Mouse (Mus musculus): ENCODE results near the gene Tlr4. TPM values are rescaled to one million over a fixed set of nuclear protein-coding genes. Genes with fewer than 3 reads are reported as not detected.

Gene Tlr4
- polyA plus RNA-seq (2012; ENCODE audit: insufficient read depth, insufficient read length, missing spikeins), result 6.2 and 7.6 TPM in 2 replicates

- H3K4me3 ChIP-seq (ENCODE audit: insufficient read depth, low read depth, low read length), result peak within 1 kb of the TSS; percentile 72
- H3K27ac ChIP-seq (replicated peaks; ENCODE audit: low read depth, low read length), result peak within 1 kb of the TSS; percentile 81
- H3K4me1 ChIP-seq (ENCODE audit: control insufficient read depth, insufficient read depth, insufficient read length, low read length), result no peaks in the 10 kb centered on the region; the same call in 1 of the 2 replicates
These were observed at the start of gene Tlr4 for GRCm38 (mm10) chr4:66827463-66828162. TSS of gene Tlr4 (plus strand) at chr4:66827584.

GRCm38 (mm10) chr4:66794283-66794682, 33.1 kb upstream of the Tlr4 start:
- H3K4me1 ChIP-seq (ENCODE audit: control insufficient read depth, insufficient read depth, insufficient read length, low read length), result no peaks in the 10 kb centered on the region
- no peak overlapping the region for H3K4me3 ChIP-seq (ENCODE audit: insufficient read depth, low read depth, low read length)
- no peak overlapping the region for H3K27ac ChIP-seq (replicated peaks; ENCODE audit: low read depth, low read length)

GRCm38 (mm10) chr4:66796683-66797082, 30.7 kb upstream of the Tlr4 start:
- no peak overlapping the region for H3K4me3 ChIP-seq (ENCODE audit: insufficient read depth, low read depth, low read length)
- H3K4me1 ChIP-seq (ENCODE audit: control insufficient read depth, insufficient read depth, insufficient read length, low read length), result no peaks in the 10 kb centered on the region
- no peak overlapping the region for H3K27ac ChIP-seq (replicated peaks; ENCODE audit: low read depth, low read length)

- Histone ChIP-seq H3K4me1 (ENCODE audit: control insufficient read depth, insufficient read depth, insufficient read length, low read length) (no peaks in the 10 kb centered on the region), H3K27ac (replicated peaks; ENCODE audit: low read depth, low read length) (no peak overlapping the region), H3K4me3 (ENCODE audit: insufficient read depth, low read depth, low read length) (no peak overlapping the region)
These were observed 22.7 kb upstream of the Tlr4 start for GRCm38 (mm10) chr4:66804552-66805301.

- H3K4me3 ChIP-seq (ENCODE audit: insufficient read depth, low read depth, low read length), result no peak overlapping the region
- H3K4me1 ChIP-seq (ENCODE audit: control insufficient read depth, insufficient read depth, insufficient read length, low read length), result no peaks in the 10 kb centered on the region
- no peak overlapping the region for H3K27ac ChIP-seq (replicated peaks; ENCODE audit: low read depth, low read length)
These were observed 21.6 kb upstream of the Tlr4 start for GRCm38 (mm10) chr4:66805747-66806146.

GRCm38 (mm10) chr4:66816364-66817026, 10.9 kb upstream of the Tlr4 start:
- no peak overlapping the region for H3K27ac ChIP-seq (replicated peaks; ENCODE audit: low read depth, low read length)
- H3K4me3 ChIP-seq (ENCODE audit: insufficient read depth, low read depth, low read length), result no peak overlapping the region
- no peaks in the 10 kb centered on the region for H3K4me1 ChIP-seq (ENCODE audit: control insufficient read depth, insufficient read depth, insufficient read length, low read length)

- Histone ChIP-seq H3K27ac (replicated peaks; ENCODE audit: low read depth, low read length) (no peak overlapping the region), H3K4me3 (ENCODE audit: insufficient read depth, low read depth, low read length) (no peak overlapping the region), H3K4me1 (ENCODE audit: control insufficient read depth, insufficient read depth, insufficient read length, low read length) (no peaks in the 10 kb centered on the region)
These were observed 6.2 kb upstream of the Tlr4 start for GRCm38 (mm10) chr4:66821171-66821570.

GRCm38 (mm10) chr4:66821764-66822163, 5.6 kb upstream of the Tlr4 start:
- Histone ChIP-seq H3K27ac (replicated peaks; ENCODE audit: low read depth, low read length) (no peak overlapping the region), H3K4me3 (ENCODE audit: insufficient read depth, low read depth, low read length) (no peak overlapping the region), H3K4me1 (ENCODE audit: control insufficient read depth, insufficient read depth, insufficient read length, low read length) (no peaks in the 10 kb centered on the region)

GRCm38 (mm10) chr4:66828163-66828668, 832 bp downstream of the Tlr4 start:
- Histone ChIP-seq H3K27ac (replicated peaks; ENCODE audit: low read depth, low read length) (peak overlapping the region; percentile 81), H3K4me3 (ENCODE audit: insufficient read depth, low read depth, low read length) (peak overlapping the region; percentile 72), H3K4me1 (ENCODE audit: control insufficient read depth, insufficient read depth, insufficient read length, low read length) (no peaks in the 10 kb centered on the region; the same call in 1 of the 2 replicates)

GRCm38 (mm10) chr4:66828686-66829085, 1.3 kb downstream of the Tlr4 start:
- H3K27ac ChIP-seq (replicated peaks; ENCODE audit: low read depth, low read length), result peak overlapping the region; percentile 70
- H3K4me3 ChIP-seq (ENCODE audit: insufficient read depth, low read depth, low read length), result peak overlapping the region; percentile 32
- H3K4me1 ChIP-seq (ENCODE audit: control insufficient read depth, insufficient read depth, insufficient read length, low read length), result no peaks in the 10 kb centered on the region; the same call in 1 of the 2 replicates

GRCm38 (mm10) chr4:66838071-66838470, 10.7 kb downstream of the Tlr4 start:
- no peaks in the 10 kb centered on the region for H3K4me1 ChIP-seq (ENCODE audit: control insufficient read depth, insufficient read depth, insufficient read length, low read length)
- no peak overlapping the region for H3K27ac ChIP-seq (replicated peaks; ENCODE audit: low read depth, low read length)
- H3K4me3 ChIP-seq (ENCODE audit: insufficient read depth, low read depth, low read length), result no peak overlapping the region

- Histone ChIP-seq H3K4me1 (ENCODE audit: control insufficient read depth, insufficient read depth, insufficient read length, low read length) (peaks cover 4% of the 10 kb centered on the region; the same call in 1 of the 2 replicates), H3K4me3 (ENCODE audit: insufficient read depth, low read depth, low read length) (no peak overlapping the region), H3K27ac (replicated peaks; ENCODE audit: low read depth, low read length) (no peak overlapping the region)
These were observed 15.9 kb downstream of the Tlr4 start for GRCm38 (mm10) chr4:66843255-66843654.

GRCm38 (mm10) chr4:66852011-66852410, 24.6 kb downstream of the Tlr4 start:
- Histone ChIP-seq H3K27ac (replicated peaks; ENCODE audit: low read depth, low read length) (no peak overlapping the region), H3K4me1 (ENCODE audit: control insufficient read depth, insufficient read depth, insufficient read length, low read length) (peaks cover 4% of the 10 kb centered on the region), H3K4me3 (ENCODE audit: insufficient read depth, low read depth, low read length) (no peak overlapping the region)

GRCm38 (mm10) chr4:66856992-66857391, 29.6 kb downstream of the Tlr4 start:
- H3K4me1 ChIP-seq (ENCODE audit: control insufficient read depth, insufficient read depth, insufficient read length, low read length), result no peaks in the 10 kb centered on the region
- H3K27ac ChIP-seq (replicated peaks; ENCODE audit: low read depth, low read length), result no peak overlapping the region
- H3K4me3 ChIP-seq (ENCODE audit: insufficient read depth, low read depth, low read length), result no peak overlapping the region

- Histone ChIP-seq H3K27ac (replicated peaks; ENCODE audit: low read depth, low read length) (no peak overlapping the region), H3K4me1 (ENCODE audit: control insufficient read depth, insufficient read depth, insufficient read length, low read length) (no peaks in the 10 kb centered on the region), H3K4me3 (ENCODE audit: insufficient read depth, low read depth, low read length) (no peak overlapping the region)
These were observed 42.5 kb downstream of the Tlr4 start for GRCm38 (mm10) chr4:66869919-66870318.
